Mouse (Mus musculus): ENCODE results near the gene Gm21425.
"Not testable (repeated sequence)": the region's sequence is repeated elsewhere in the genome, so short reads cannot be mapped to it uniquely, and the experiment has no call there.

Gene Gm21425

DNA sequence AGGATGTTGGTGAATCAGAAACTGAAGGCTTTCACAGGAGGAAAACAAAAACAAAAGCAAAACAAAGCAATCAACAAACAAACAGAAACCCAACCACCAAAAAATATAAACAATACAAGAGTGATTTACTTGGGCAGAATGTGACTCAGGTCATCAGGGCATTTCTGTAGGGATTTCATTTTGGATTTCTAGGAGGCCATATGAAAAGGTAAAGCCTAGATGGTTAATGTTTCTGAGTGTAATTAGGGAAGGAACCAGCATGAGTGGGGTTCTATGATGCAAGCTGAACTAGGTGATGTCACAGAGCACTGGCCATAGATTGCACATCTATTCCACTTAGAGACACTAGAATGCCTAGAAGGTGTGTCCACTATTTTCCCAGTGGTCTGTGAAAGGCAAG, at the start of gene Gm21425:
Gm21425 (plus strand) TSS at position 301 of the 400 bp plus-strand sequence.
- DNase-seq (ENCODE audit: low read depth, low spot score), result not testable (repeated sequence)

DNA sequence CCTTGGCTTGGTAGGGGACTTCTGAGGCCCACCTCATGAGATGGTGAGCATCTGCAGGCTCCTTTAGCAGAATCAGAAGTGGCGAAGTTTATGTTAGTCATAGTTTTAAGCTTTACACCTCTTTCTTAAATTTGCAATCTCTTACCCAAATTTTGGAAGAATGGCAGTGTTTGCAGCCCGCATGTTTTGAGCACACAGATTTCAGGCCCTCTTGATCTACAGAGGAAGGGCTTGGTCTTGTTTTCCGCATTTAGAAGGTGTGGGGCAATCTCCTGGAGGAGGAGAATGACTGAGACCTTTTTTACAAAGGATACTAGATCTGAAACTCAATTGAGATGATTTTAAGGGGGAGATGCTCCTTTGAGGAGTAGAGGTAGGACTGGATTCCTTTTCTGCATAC, 28.4 kb upstream of the Gm21425 start, which contains the start of gene Gm21891:
Gm21891 (minus strand) TSS at position 101 of the 400 bp plus-strand sequence.
- DNase-seq (ENCODE audit: low read depth, low spot score), result not testable (repeated sequence)
